Mouse (Mus musculus) liver, embryonic 14.5 days (tissue): ENCODE results near the gene Kcnh2.

ENCODE experiments used
- CTCF ChIP-seq: IDR thresholded peaks from 2 replicates; pipeline ENCODE4 v1.5.1; 2016; ENCODE audit warnings: antibody characterized with exemption, low read depth, control low read depth
- EP300 ChIP-seq: IDR thresholded peaks from 2 replicates; pipeline ENCODE4 v1.6.1; 2016; ENCODE audit warnings: antibody characterized with exemption, low read depth

GRCm38 (mm10) chr5:24400362-24400761, 49.0 kb upstream of the Kcnh2 start:
- TF ChIP-seq CTCF (no peak), EP300 (no peak)
